18 mouse cellular contexts compared by ENCODE assay signal in the genomic region with DNA sequence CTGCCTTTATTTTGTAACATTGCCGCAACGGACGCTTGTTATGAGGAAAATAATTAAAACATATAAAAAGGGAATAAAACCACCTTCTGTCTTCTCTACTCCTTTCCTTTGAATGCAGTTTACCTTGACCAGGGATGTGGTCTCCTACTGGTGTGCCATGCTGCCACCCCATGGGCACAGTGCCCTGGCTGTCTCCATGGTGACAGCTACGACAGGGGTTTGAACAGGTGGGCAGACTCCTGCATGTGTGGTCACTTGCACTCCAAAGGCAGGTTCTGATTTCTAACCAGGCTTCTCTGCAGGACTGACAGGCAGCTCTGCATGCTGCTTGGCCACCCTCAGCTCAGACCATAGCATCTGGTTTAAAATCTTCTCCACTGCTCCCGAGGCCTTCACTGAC. TPM values are rescaled to one million over a fixed set of nuclear protein-coding genes. Genes with fewer than 3 reads are reported as not detected.
"Had no signal": no experiment of that assay in that cellular context is flagged by ENCODE, and none has a peak within 500 bp of the region (broad histone marks: within the 10 kb centered on the region; RNA-seq: fewer than 3 reads in every experiment).

No protein-coding gene starts in this region.

- H3K4me3 ChIP-seq: midbrain, embryonic 10.5 days; midbrain, embryonic 12.5 days; neural tube, embryonic 12.5 days; stomach, embryonic 15.5 days had no signal

- H3K4me1 ChIP-seq: midbrain, embryonic 10.5 days; midbrain, embryonic 12.5 days; neural tube, embryonic 12.5 days; stomach, embryonic 15.5 days had no signal

- H3K9ac ChIP-seq: lung, embryonic 14.5 days; midbrain, embryonic 12.5 days; neural tube, embryonic 12.5 days; stomach, embryonic 15.5 days had no signal

- H3K9me3 ChIP-seq: midbrain, embryonic 10.5 days; midbrain, embryonic 12.5 days; neural tube, embryonic 12.5 days; stomach, embryonic 15.5 days had no signal

- H3K4me2 ChIP-seq: lung, embryonic 14.5 days; midbrain, embryonic 12.5 days; neural tube, embryonic 12.5 days; stomach, embryonic 15.5 days had no signal

- H3K27me3 ChIP-seq: midbrain, embryonic 12.5 days; neural tube, embryonic 12.5 days; stomach, embryonic 15.5 days had no signal

- DNase-seq: lung, adult 18-20 months; lung, embryonic 14.5 days; lung, postnatal 10 days; lung, postnatal 4 days; midbrain, embryonic 14.5 days; right cerebral cortex, postnatal 14 days; thymus, adult 2 months; thymus, postnatal 25 days; thymus, postnatal 4 days had no signal

- H3K27ac ChIP-seq: midbrain, embryonic 10.5 days; midbrain, embryonic 12.5 days; neural tube, embryonic 12.5 days; stomach, embryonic 15.5 days; stomach, postnatal 0 days had no signal

- ATAC-seq: midbrain, embryonic 16.5 days had no signal

- H3K36me3 ChIP-seq: midbrain, embryonic 10.5 days; stomach, embryonic 15.5 days had no signal

RNA-seq across cellular contexts. Expression of a gene that starts 21.4 kb away (rescaled TPM):
- total RNA-seq: megakaryocyte, adult 5-6 weeks; megakaryocyte-erythroid progenitor cell, adult 5-6 weeks; neutrophil, adult 5-6 weeks had no signal
